Mouse (Mus musculus): ENCODE measurements around the gene Iqcf5.

Iqcf5 gene

DNA sequence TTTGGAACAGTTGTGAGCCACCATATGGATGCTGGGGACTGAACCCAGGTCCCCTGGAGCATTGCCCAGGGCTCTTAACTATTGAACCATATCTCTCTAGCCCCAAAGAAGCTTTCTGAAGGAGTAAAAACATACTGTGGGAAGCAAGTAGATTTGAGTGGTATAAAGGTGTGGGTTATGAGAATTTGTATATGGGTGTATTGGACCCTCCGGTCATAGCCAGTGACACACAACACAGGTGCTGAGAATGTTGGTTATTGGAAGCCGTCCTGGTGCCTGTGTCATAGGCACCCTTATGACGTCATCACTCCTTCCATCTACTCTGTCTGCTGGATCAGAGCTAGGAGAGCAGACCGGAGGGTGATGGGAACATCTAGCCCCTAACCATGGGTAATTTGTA lies at the start of gene Iqcf5:
Gene Iqcf5 (plus strand): TSS at position 301 of the 400 bp plus-strand sequence.
- no peak for DNase-seq

- peak; percentile 76 to 87 for DNase-seq
Measured at GRCm38 (mm10) chr9:106464751-106465541, 49.4 kb upstream of the Iqcf5 start.

DNA sequence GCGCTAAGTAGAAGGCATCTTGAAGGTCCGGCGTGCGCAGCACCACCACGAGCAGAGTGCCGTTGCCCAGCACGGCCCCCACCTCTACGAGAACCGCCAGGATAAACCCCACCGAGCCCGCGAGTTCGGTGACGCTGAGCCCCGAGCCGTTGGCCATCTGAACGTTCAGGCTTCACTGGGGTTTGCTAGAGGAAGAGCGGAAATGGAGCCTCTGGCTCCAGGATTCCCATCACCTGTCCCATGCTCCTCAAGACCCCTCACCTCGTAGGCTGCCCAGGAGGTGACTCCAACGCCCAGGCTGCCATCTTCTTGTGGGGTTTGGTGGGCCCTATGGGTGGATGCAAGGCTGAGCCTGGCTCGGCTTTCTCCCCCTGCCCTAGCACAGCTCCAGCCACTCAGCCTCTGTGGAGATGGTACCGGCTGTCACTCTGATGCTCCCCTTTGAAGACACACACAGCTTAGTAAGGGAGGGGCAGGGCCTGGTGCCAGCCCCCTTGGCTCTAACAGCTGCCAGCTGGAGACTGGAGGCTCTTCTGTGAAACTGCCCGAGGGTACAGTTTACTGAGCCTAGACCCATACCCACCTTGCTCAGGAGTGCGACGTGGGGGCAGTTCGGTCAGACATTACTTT lies 48.7 kb upstream of the Iqcf5 start, which contains the start of gene Gpr62:
Gene Gpr62 (minus strand): TSS at position 368 of the 630 bp plus-strand sequence.
- DNase-seq: no peak

DNA sequence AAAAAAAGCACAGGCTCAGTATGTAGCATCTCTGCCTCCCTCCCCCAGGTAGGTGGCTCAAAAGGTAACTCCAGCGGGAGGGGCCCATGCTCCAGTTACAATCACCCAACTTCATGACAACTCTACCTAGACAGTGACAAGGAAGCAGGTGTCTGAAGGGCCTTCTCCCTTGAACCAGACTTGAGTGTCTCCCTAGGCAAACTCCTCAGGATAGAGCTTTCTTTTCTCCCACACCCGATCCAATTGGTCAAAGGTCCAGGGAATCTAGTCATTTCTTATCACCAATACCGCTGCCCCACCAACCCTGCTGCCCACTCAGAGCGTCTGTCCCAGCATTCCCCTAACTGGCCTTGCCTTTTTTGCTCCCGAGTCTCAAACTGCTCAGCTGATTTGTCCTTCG lies 47.7 kb upstream of the Iqcf5 start:
- no peak for DNase-seq

DNA sequence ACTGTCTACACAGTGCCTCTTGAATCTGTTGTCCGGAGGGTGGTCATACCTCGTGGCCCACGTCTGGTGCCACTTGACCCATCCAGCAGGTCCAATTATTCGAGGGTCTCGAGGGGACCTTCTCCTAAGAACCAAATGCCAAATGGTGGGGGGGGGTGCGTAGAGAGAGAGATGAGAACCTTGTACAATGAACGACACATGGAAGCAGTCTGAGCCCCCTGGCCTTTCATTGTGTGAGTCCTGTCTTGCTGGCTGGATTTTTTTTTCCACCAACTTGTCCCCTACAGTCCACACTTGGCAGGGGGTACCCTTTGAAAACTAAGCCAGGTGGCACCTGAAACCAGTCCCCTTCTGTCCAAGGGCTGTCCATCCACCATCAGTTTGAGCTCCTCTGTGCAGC lies 46.6 kb upstream of the Iqcf5 start:
- DNase-seq: no peak

GRCm38 (mm10) chr9:106469317-106469716 lies 45.1 kb upstream of the Iqcf5 start:
- no peak for DNase-seq

DNA sequence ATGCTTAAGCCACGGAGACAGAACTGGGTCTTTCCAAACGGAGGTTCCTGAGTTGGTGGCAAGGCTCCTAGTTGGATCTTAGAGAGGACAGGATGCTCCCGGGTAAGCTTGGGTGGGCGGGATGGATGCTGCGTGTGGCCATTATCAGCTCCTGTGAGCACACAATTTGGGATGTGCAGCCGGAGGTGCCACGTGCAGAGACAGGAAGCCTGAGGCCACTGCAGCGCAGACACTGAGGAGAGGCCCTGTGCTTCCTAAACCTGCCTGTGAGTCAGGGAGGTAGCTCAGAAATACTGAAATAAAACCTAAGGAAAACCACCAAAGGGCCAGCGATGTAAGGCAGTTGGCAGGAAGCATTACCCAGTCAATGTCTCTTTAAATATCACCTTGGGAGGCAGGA lies 44.6 kb upstream of the Iqcf5 start:
- DNase-seq: no peak

DNA sequence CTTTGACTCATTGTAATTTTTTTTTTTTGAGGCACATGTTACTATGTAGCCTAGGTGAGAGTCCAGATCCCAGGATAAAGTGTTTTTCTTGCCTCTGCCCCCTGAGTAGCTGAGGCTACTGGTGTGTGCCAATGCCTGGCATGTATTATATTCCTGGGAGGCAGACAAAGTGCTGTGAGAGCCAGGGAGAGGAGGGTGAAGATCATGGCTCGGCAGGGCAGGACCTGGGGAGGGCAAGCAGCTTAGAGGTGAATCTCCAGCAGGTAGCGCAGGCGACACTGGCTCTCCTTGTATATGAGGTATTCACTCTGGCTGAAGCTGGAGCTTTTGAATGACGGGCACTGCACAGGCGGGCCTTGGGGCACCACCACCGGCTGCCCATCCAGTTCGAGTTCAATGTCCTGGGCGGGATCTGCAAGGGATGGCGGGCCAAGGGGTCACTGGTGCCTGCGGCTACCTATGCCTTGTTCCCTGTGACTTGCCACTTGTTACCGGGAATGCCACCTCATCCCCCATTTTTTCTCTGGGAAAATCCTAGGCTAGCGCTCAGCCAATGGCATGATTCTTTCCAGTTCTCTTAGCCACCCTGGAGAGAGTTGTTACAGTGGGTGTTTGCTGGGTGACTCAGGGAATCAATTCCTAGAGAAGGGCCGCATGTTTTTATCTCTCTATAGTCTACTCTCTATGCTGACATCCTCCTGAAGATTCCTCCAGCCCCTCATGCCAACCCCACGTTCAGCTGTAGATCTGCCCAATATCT lies 43.2 kb upstream of the Iqcf5 start:
- no peak for DNase-seq

DNA sequence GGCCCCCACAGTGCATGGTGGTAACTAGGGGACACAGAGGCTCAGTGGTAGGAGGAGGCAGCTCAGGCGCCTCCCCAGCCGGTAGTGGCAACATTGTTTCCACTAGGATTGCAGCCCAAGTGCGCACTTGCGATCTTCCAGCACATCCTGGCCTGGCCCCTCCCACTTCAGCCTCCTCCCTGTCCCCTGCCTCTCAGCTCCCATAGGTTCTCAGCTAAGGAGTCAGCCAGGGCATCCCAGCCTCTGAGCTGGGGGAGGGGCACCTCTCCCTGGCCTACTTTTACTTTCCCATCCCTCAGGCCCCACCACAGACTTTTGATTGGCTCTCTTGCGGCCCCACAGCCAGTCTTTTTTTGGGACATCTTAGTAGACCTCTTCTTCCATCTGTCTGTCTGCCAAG lies 42.5 kb upstream of the Iqcf5 start:
- peak; percentile 79 to 88 for DNase-seq

DNA sequence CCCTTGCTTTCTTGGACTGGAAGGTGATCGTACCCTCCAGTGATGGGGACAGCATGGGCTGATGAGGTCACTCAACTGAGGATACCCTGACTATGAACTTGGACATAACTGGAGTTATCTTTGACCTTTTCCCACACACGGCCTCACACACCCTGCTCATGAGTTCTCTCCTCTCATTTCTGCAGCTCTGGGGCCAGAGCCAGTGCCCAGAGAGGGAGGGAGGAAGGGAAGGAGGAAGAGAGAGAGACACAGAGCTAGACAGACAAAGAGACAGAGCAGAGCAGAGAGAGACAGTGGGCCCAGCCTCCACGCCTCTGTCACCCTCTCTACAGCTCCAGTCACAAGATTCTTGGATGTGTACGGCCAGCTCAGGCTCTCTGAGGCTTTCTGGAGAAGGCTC lies 42.1 kb upstream of the Iqcf5 start:
- DNase-seq: peak in 1 of 2 experiments; percentile 14

- peak in 1 of 2 experiments; percentile 4 for DNase-seq
Measured at GRCm38 (mm10) chr9:106473081-106473752, 41.2 kb upstream of the Iqcf5 start.

- DNase-seq: peak in 1 of 2 experiments; percentile 22
Measured at GRCm38 (mm10) chr9:106473753-106474105, 40.6 kb upstream of the Iqcf5 start.

DNA sequence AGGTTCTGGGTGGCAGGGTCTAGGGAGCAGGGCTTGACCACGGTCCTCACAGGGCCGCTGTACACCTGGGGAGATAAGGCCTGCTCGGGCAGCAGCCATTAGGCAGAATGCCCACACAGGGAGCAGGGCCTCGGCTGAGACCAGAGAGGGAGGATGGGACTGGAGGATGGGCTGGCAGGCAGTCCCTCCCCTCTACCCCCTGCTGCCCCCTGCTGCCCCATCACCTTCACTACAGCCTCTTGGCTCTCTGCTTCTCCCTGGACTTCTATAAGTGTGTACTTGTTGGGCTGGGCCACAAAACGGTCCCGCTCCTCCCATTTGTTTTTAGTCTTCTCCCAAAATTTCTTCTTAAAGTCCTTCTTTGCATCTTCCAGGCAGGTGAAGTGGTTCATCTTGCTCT lies 39.9 kb upstream of the Iqcf5 start:
- peak; percentile 85 to 87 for DNase-seq

- peak; percentile 51 to 68 for DNase-seq
Measured at GRCm38 (mm10) chr9:106475046-106475445, 39.3 kb upstream of the Iqcf5 start.

- no peak for DNase-seq
Measured at GRCm38 (mm10) chr9:106475663-106476001, 38.7 kb upstream of the Iqcf5 start, which contains the start of gene Rrp9. TSS of gene Rrp9 (plus strand) at chr9:106475963.

DNA sequence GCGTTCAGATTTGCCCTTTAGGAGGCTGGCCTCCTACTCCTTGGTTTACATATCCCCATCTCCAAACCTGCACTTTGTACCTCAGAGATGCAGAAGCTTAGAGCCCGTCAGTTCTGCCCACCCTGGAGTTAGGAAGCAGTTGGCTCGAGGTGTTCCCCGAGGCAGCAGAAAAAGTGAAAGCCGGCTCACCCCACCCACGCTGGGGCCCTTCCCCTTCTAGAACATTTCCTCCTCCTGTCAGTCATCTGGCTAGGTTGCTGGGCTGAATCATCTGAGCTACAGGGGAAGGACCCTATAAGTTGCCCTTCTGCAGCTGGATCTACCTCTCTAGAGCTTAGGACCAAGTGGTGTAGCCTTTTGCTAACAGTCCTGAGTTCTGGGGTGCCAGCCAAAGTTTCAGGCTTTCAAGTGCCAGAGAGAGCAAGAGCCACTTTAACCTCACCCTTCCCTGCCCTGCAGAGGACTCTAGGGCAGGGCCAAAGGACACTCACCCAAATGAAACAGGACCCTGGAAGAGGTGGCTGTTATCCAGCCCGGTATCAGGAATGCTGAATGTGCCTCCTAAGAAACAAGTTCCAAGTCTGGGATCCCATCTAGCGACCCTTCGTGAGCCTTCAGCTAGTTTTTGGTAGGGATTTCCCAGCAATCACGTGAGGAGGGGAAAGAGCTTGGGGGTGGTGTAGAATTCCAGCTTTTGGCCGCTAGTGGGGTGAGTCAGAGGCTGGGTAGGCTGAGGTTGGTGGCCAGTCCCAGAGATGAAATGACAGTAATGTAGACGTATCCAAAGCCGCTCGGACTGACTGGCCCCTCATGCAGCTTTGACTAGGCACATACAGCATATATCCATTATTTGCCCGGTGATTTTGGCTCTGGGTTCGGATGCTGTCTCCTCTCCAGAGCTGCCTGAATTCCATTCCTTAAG lies 38.1 kb upstream of the Iqcf5 start:
- DNase-seq: peak in 1 of 2 experiments; percentile 62

DNA sequence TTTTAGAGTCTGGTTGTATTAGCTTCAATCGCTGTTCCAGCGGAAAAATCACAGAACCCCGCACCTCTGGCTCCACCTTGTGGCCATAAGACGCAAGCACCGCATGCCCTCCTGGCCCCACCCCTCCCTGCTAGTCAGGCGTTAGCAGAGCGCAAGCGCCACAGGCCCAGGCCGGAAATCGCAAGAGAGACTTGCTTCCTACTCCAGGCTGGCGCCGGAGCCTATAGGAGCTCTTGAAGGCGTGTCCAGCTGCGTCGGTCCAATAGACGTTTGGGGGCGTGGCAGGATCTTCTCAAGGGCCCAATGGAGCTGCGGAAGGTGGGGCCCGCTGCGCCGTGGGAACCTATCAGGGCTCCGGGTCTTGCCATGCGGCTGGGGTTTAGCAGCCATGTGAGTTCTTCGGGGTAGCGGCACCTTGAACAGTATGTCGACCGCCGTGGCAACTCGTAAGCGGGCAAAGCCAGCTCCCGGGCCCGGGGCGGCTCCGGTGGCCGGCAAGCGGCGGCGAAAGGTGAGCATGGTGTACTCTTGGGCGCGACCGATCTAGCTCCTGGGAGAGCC lies 37.4 kb upstream of the Iqcf5 start, which contains the start of gene Parp3:
Gene Parp3 (minus strand): TSS at position 26 of the 561 bp plus-strand sequence.
- DNase-seq: peak; percentile 98 to 99

- no peak for DNase-seq
Measured at GRCm38 (mm10) chr9:106477649-106478048, 36.7 kb upstream of the Iqcf5 start.

DNA sequence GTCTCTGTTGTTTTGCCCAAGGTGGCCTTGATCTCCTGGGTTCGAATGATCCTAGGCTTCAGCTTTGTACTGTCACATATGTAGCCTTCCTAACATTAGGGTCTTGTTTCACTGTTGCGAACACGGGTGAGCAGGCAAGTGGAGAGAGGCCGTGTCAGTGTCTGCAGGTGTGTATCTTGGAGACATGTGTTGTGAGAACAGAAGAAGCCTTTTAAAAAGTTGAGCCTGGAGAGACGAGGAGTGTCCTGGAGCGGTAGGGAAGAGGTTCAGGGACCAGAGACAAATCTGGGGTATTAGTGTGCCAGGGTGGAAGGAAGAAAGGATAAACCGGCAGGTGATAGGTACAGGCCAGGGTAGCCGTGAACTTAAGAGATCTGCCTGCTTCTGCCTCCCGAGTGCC lies 36.3 kb upstream of the Iqcf5 start:
- DNase-seq: no peak

- no peak for DNase-seq
Measured at GRCm38 (mm10) chr9:106480541-106480940, 33.8 kb upstream of the Iqcf5 start.

GRCm38 (mm10) chr9:106481075-106481474 lies 33.3 kb upstream of the Iqcf5 start:
- no peak for DNase-seq

All from kidney, postnatal 4 days (tissue).